Mouse (Mus musculus) erythroblast, embryonic 14.5 days (primary cell): ENCODE results near the gene Dcaf6.

ENCODE experiments used
- GATA1 ChIP-seq: IDR thresholded peaks from 2 replicates; pipeline ENCODE4 v1.6.1; 2012; ENCODE audit warnings: low read length, inconsistent platforms, mixed read lengths
- TAL1 ChIP-seq: IDR thresholded peaks from 3 replicates; pipeline ENCODE4 v1.6.1; 2012; ENCODE audit warnings: low read length, inconsistent platforms, mixed read lengths

GRCm38 (mm10) chr1:165464574-165464973 lies 4.3 kb upstream of the Dcaf6 start:
- TF ChIP-seq TAL1 (no peak), GATA1 (no peak)
